Mouse (Mus musculus): ENCODE data around the gene Slc26a6. TPM values are rescaled to one million over a fixed set of nuclear protein-coding genes. Genes with fewer than 3 reads are reported as not detected.

The Slc26a6 gene
- total and polyA plus RNA-seq, 2 experiments from 2014 or later: 5.7 to 9.3 TPM

- no peak overlapping the region for H3K27ac ChIP-seq (ENCODE audit: low read depth)
- no peak overlapping the region for H3K4me3 ChIP-seq (ENCODE audit: low read depth, low read length)
- H3K4me2 ChIP-seq (ENCODE audit: low read depth, low read length): no peak overlapping the region
- H3K9ac ChIP-seq (replicated peaks; ENCODE audit: low read depth, low read length): no peak overlapping the region
- peaks cover 3% of the 10 kb centered on the region; the same call in 1 of the 2 replicates for H3K4me1 ChIP-seq (ENCODE audit: control insufficient read depth, insufficient read depth)
- no peak for DNase-seq (ENCODE audit: low spot score)
- H3K9me3 ChIP-seq (replicated peaks; ENCODE audit: control insufficient read depth, low read length): no peaks in the 10 kb centered on the region
- peaks cover 25% of the 10 kb centered on the region for H3K27me3 ChIP-seq (ENCODE audit: control insufficient read depth, insufficient read depth, low read length)
- 90% methylated on average over 11 of the region's 11 CpGs for WGBS
- ATAC-seq (ENCODE audit: insufficient read depth, low read depth): no peak
- no peak for TF ChIP-seq EP300 (IDR thresholded peaks at IDR 0.05; ENCODE audit: low read depth)
- TF ChIP-seq CTCF (IDR thresholded peaks at IDR 0.05; ENCODE audit: low read depth): no peak
- H3K36me3 ChIP-seq (replicated peaks; ENCODE audit: control insufficient read depth, insufficient read depth, low read length): no peaks in the 10 kb centered on the region; the same call in 1 of the 2 replicates
Measured at GRCm38 (mm10) chr9:108955846-108956245, 102.8 kb downstream of the Slc26a6 start.

Small RNA genes lying within 50 kb of the gene (microRNA-seq; reads per million reads assigned to microRNA genes)
- not detected for gene Gm23156

Other genes with a start within 250 kb of the Slc26a6 start
- 59.5 and 76.4 TPM in 2 replicates for gene Arih2, start 203.9 kb upstream of the Slc26a6 start, total RNA-seq (2014; rRNA removed; ENCODE audit: low replicate concordance)
- gene Arih2, start 203.9 kb upstream of the Slc26a6 start, polyA plus RNA-seq (2015; fragmentation: Nextera tagmentation; extraction: Ambion mirVana): 33.8 and 38.2 TPM in 2 replicates
- 95.7 and 137 TPM in 2 replicates for gene Slc25a20, start 191.2 kb upstream of the Slc26a6 start, total RNA-seq (2014; rRNA removed; ENCODE audit: low replicate concordance)
- gene Slc25a20, start 191.2 kb upstream of the Slc26a6 start, polyA plus RNA-seq (2015; fragmentation: Nextera tagmentation; extraction: Ambion mirVana): 240 and 248 TPM in 2 replicates
- gene Prkar2a, start 164.0 kb upstream of the Slc26a6 start, total RNA-seq (2014; rRNA removed; ENCODE audit: low replicate concordance): 48.2 and 52.8 TPM in 2 replicates
- 17.8 and 20.7 TPM in 2 replicates for gene Prkar2a, start 164.0 kb upstream of the Slc26a6 start, polyA plus RNA-seq (2015; fragmentation: Nextera tagmentation; extraction: Ambion mirVana)
- 28.9 and 33.1 TPM in 2 replicates for gene Ip6k2, start 69.5 kb upstream of the Slc26a6 start, total RNA-seq (2014; rRNA removed; ENCODE audit: low replicate concordance)
- 20.5 and 22.1 TPM in 2 replicates for gene Ip6k2, start 69.5 kb upstream of the Slc26a6 start, polyA plus RNA-seq (2015; fragmentation: Nextera tagmentation; extraction: Ambion mirVana)
- gene Nckipsd, start 44.9 kb upstream of the Slc26a6 start, total RNA-seq (2014; rRNA removed; ENCODE audit: low replicate concordance): 12.0 and 13.7 TPM in 2 replicates
- 8.8 and 10.0 TPM in 2 replicates for gene Nckipsd, start 44.9 kb upstream of the Slc26a6 start, polyA plus RNA-seq (2015; fragmentation: Nextera tagmentation; extraction: Ambion mirVana)
- gene Celsr3, start 27.0 kb upstream of the Slc26a6 start, total RNA-seq (2014; rRNA removed; ENCODE audit: low replicate concordance): 0.08 TPM in 1 of 2 replicates, not detected in the other
- 0.14 TPM in 2 replicates for gene Celsr3, start 27.0 kb upstream of the Slc26a6 start, polyA plus RNA-seq (2015; fragmentation: Nextera tagmentation; extraction: Ambion mirVana)
- not detected in 2 replicates for gene Tmem89, start 61.3 kb downstream of the Slc26a6 start, total RNA-seq (2014; rRNA removed; ENCODE audit: low replicate concordance)
- gene Tmem89, start 61.3 kb downstream of the Slc26a6 start, polyA plus RNA-seq (2015; fragmentation: Nextera tagmentation; extraction: Ambion mirVana): not detected in 2 replicates
- 1,707 and 1,762 TPM in 2 replicates for gene Uqcrc1, start 83.3 kb downstream of the Slc26a6 start, total RNA-seq (2014; rRNA removed; ENCODE audit: low replicate concordance)
- 1,738 and 1,782 TPM in 2 replicates for gene Uqcrc1, start 83.3 kb downstream of the Slc26a6 start, polyA plus RNA-seq (2015; fragmentation: Nextera tagmentation; extraction: Ambion mirVana)
- 0.58 and 1.3 TPM in 2 replicates for gene Col7a1, start 100.3 kb downstream of the Slc26a6 start, total RNA-seq (2014; rRNA removed; ENCODE audit: low replicate concordance)
- 0.47 and 0.57 TPM in 2 replicates for gene Col7a1, start 100.3 kb downstream of the Slc26a6 start, polyA plus RNA-seq (2015; fragmentation: Nextera tagmentation; extraction: Ambion mirVana)
- not detected in 2 replicates for gene Ucn2, start 132.7 kb downstream of the Slc26a6 start, total RNA-seq (2014; rRNA removed; ENCODE audit: low replicate concordance)
- not detected in 2 replicates for gene Ucn2, start 132.7 kb downstream of the Slc26a6 start, polyA plus RNA-seq (2015; fragmentation: Nextera tagmentation; extraction: Ambion mirVana)
- 4.0 and 7.6 TPM in 2 replicates for gene Pfkfb4, start 138.5 kb downstream of the Slc26a6 start, total RNA-seq (2014; rRNA removed; ENCODE audit: low replicate concordance)
- gene Pfkfb4, start 138.5 kb downstream of the Slc26a6 start, polyA plus RNA-seq (2015; fragmentation: Nextera tagmentation; extraction: Ambion mirVana): 2.3 and 3.1 TPM in 2 replicates
- 76.9 and 102 TPM in 2 replicates for gene Shisa5, start 185.3 kb downstream of the Slc26a6 start, total RNA-seq (2014; rRNA removed; ENCODE audit: low replicate concordance)
- 49.0 and 51.8 TPM in 2 replicates for gene Shisa5, start 185.3 kb downstream of the Slc26a6 start, polyA plus RNA-seq (2015; fragmentation: Nextera tagmentation; extraction: Ambion mirVana)
- gene Trex1, start 206.5 kb downstream of the Slc26a6 start, total RNA-seq (2014; rRNA removed; ENCODE audit: low replicate concordance): 21.6 and 44.2 TPM in 2 replicates
- gene Trex1, start 206.5 kb downstream of the Slc26a6 start, polyA plus RNA-seq (2015; fragmentation: Nextera tagmentation; extraction: Ambion mirVana): 14.5 and 14.6 TPM in 2 replicates
- 17.1 and 31.2 TPM in 2 replicates for gene Atrip, start 220.8 kb downstream of the Slc26a6 start, total RNA-seq (2014; rRNA removed; ENCODE audit: low replicate concordance)
- 11.1 and 11.7 TPM in 2 replicates for gene Atrip, start 220.8 kb downstream of the Slc26a6 start, polyA plus RNA-seq (2015; fragmentation: Nextera tagmentation; extraction: Ambion mirVana)
- 11.6 and 19.5 TPM in 2 replicates for gene Ccdc51, start 229.2 kb downstream of the Slc26a6 start, total RNA-seq (2014; rRNA removed; ENCODE audit: low replicate concordance)
- gene Ccdc51, start 229.2 kb downstream of the Slc26a6 start, polyA plus RNA-seq (2015; fragmentation: Nextera tagmentation; extraction: Ambion mirVana): 14.3 and 14.6 TPM in 2 replicates
- gene Tma7, start 229.3 kb downstream of the Slc26a6 start, total RNA-seq (2014; rRNA removed; ENCODE audit: low replicate concordance): 70.4 and 74.5 TPM in 2 replicates
- gene Tma7, start 229.3 kb downstream of the Slc26a6 start, polyA plus RNA-seq (2015; fragmentation: Nextera tagmentation; extraction: Ambion mirVana): 490 and 527 TPM in 2 replicates
- gene Plxnb1, start 242.1 kb downstream of the Slc26a6 start, total RNA-seq (2014; rRNA removed; ENCODE audit: low replicate concordance): 26.1 and 54.3 TPM in 2 replicates
- gene Plxnb1, start 242.1 kb downstream of the Slc26a6 start, polyA plus RNA-seq (2015; fragmentation: Nextera tagmentation; extraction: Ambion mirVana): 3.0 and 3.3 TPM in 2 replicates

Measured in heart, postnatal 0 days (tissue).